Mouse (Mus musculus) hematopoietic stem cell, adult 5-6 weeks (primary cell): ENCODE results near the gene Dab1. TPM values are rescaled to one million over a fixed set of nuclear protein-coding genes. Genes with fewer than 3 reads are reported as not detected.
A peak's percentile ranks its signal among the peaks of the same experiment; 100 is the strongest.

Experiments used
- ATAC-seq, 2 experiments: fragments of 125-278 bp in 1 of 2; replicated peaks in 1 of 2; 2 replicates each; pipeline ENCODE4 v1.8.0; 2016 to 2017; ENCODE audit warnings: inconsistent platforms in 2 of 2, mild to moderate bottlenecking in 2 of 2, moderate number of reproducible peaks in 2 of 2, low read depth in 1 of 2, moderate TSS enrichment in 1 of 2; ENCODE audit not compliant: low FRiP score in 2 of 2, poor library complexity in 2 of 2, severe bottlenecking in 2 of 2, insufficient read depth in 1 of 2, low TSS enrichment in 1 of 2
- total RNA-seq: library from RNA; stranded (forward); fragments of 172-1452, 232-1000 nt; gene quantifications from 2 replicates; pipeline ENCODE4 v1.2.3, GENCODE M21; 2017

The Dab1 gene
- total RNA-seq, 1 experiment from 2014 or later: not detected

DNA sequence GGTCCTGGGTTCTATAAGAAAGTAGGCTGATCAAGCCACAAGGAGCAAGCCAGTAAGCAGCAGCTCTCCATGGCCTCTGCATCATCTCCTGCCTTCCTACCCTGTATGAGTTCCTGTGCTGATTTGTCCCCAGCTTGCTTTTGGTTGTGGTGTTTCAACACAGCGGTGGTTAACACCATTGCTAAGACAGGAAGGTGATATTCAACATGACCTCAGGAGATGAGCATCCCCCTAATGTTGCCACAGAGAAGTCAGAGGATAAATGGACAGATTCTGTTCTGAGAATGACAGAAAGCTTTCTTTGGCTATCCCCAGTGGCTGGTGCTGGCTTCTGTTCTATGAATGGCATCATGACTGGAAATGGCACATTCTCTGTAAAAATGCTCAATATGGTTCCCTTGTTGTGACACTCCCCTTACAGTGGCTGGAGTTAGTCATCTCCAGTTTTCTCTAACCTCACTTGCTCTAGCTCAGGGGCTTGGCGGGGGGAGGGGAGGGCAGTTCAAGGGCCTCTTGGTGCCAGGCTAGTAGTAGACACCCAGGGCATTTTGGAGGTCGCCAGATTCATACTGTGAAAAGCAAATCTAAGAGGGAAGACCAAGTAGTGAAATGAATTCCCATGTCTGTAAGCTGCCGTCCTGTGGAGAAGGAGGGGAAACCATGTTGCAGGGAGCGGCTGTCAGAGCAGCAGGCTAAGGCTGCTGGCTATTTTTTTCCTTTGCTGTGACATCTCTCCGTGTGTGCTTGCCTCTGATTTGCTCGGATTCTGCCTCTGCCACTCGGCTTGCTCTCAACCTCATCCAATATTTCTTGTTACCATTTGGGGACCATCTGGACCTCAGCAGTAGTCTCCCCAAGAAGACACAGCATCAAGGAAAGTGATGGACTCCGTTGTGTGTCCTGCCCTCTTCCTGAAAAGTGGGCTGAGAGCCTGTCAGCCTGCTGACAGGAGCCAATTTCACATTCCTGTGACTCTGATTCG lies 1086.8 kb downstream of the Dab1 start:
- no peak for ATAC-seq

GRCm38 (mm10) chr4:104712338-104713083 lies 1093.4 kb downstream of the Dab1 start:
- ATAC-seq: 0 out of 4 replicates have a peak, but pooled peaks of 1 of the 2 experiments have one; percentile 34

DNA sequence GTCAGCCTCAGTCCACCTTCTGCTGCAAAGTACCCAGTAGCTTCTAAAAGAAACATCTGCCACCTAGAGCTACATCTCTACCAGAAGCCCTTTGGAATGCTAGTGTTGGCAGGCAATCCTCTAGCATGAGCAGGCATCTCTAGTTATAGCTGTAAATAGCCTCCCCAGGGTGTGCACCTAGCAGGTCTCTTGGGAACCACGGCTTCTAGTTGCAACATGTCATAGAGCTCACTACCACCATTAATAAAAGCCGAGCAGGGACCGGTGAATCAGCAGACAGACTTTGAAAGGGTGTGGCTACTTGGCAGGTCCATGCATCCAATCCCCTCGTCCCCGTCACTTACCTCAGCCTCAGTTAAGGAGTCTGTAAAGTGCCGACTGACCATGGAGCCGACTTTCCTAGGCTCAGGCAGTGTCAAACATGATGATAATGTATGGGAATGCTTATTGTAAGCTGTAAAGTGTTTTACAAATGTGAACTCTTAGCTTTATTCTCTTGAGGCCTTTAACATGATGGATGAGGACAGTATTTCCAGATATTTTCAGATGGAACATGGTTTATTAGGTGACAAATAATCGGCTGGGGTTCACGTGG lies 1095.9 kb downstream of the Dab1 start:
- ATAC-seq: no peak

DNA sequence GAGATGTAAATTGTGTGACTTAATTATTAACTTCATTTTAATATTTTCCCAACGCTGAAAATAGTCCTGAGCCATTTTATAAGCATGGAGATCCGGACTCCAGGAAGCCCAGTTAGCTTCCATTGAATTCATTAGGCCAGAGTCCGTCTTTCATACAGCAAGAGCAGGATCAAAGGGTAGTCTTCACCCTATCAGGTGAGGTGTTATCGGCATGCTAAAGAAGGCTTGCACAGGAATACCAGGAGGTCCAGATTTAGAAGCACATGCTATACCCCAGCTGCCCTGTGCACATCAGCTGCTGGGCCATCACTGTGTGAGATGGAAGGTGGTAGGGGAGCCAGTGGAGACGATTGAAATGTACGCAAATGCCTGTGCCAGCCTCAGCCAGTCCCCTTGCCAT lies 1096.7 kb downstream of the Dab1 start:
- no peak for ATAC-seq

- no peak for ATAC-seq
These were observed 1097.3 kb downstream of the Dab1 start for GRCm38 (mm10) chr4:104716506-104716905.

GRCm38 (mm10) chr4:104718973-104719795 lies 1100.0 kb downstream of the Dab1 start:
- ATAC-seq: no peak

GRCm38 (mm10) chr4:104723527-104724045 lies 1104.4 kb downstream of the Dab1 start:
- no peak for ATAC-seq

DNA sequence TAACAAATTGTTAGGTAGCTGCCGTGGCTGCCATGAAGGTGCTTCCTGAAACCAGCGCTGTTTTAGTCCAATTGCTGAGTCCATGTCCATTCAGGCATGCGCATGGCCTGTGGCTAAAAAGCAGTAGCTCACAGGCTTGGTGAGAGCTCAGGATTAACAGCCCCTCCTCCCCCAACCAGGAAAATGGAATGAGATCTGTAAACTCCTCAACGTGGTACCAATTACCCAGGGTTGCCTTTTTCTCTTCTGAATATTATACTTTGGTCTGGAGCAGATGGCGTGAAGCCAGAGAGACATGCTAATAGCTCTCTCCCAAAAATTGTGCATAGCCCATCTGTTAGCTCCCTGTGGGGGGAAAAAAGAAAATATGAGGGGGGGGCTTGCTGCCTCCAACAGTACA lies 1105.1 kb downstream of the Dab1 start:
- ATAC-seq: no peak

- ATAC-seq: no peak
These were observed 1106.5 kb downstream of the Dab1 start for GRCm38 (mm10) chr4:104725673-104726072.

- no peak for ATAC-seq
These were observed 1110.0 kb downstream of the Dab1 start for GRCm38 (mm10) chr4:104729185-104729584.

GRCm38 (mm10) chr4:104746500-104746899 lies 1127.3 kb downstream of the Dab1 start:
- no peak for ATAC-seq

- ATAC-seq: no peak
These were observed 1134.9 kb downstream of the Dab1 start for GRCm38 (mm10) chr4:104754090-104754489.

- ATAC-seq: 0 out of 4 replicates have a peak, but pooled peaks of 1 of the 2 experiments have one; percentile 17
These were observed 1141.9 kb downstream of the Dab1 start for GRCm38 (mm10) chr4:104760878-104761624.

DNA sequence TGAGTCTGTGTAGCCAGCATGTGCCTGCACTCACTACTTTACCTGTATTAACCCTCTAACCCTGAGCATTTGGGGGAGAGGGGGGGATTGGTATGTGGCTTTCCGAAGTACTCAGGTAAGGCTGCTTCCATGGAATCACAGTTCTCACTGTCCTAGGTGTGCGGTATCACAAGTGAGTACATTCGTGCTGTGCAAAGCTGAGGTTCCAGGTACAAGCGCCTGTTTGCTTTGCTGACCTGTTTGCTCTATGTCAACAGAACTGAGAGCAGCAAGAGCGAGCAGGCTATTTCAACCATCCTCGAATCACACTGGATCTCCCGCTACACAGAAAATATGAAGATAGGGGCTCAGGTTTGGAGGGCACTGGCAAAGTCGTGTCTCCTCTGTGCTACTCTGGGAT lies 1146.9 kb downstream of the Dab1 start, which contains the start of gene C8b:
Gene C8b (plus strand): TSS at position 253 of the 400 bp plus-strand sequence.
- no peak for ATAC-seq

GRCm38 (mm10) chr4:104768190-104768589 lies 1149.0 kb downstream of the Dab1 start:
- ATAC-seq: no peak

DNA sequence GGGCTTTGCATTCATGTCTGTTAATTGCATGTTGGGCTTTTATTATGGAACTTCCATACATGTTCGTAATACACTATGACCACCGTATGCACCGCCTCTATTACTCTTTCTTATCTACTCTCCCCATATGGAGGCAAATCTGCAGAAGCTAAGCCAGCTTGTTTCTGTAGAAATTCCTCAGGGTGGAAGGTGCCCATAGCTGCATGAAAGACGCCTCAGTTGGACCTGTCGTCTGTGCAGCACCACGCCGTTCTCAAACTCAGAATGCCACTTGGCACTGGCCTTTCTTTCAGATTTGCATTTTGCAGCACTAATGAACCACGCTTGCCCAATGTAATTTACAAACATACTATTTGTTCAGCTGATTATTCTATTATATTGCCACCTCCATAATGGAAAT lies 1150.4 kb downstream of the Dab1 start:
- ATAC-seq: no peak
